Mouse (Mus musculus) cerebellum, adult 2 months (tissue): ENCODE measurements at regions not wholly inside any gene's neighbourhood (a gene's known extent, or its start where the extent isn't known, plus 50 kb on each side); places are given as distances from the start of the nearest gene placed in this dataset.

Experiments used
- CTCF ChIP-seq: fragments of 200-500 bp; IDR thresholded peaks from 2 replicates; pipeline ENCODE4 v1.5.1; 2011; ENCODE audit warnings: low read depth, mild to moderate bottlenecking, control low read depth, low read length, moderate library complexity, borderline replicate concordance; ENCODE audit not compliant: insufficient read depth
- POLR2A ChIP-seq: fragments of 200-500 bp; IDR thresholded peaks from 2 replicates; pipeline ENCODE4 v1.6.1; 2011; ENCODE audit warnings: low read length, control low read depth, borderline replicate concordance; ENCODE audit not compliant: insufficient read depth

GRCm38 (mm10) chr2:12053404-12054164 lies 248.1 kb downstream of the Itga8 start:
- TF ChIP-seq CTCF (no peak), POLR2A (no peak)
